Mouse (Mus musculus): Measurements from ENCODE around the gene Apmap. TPM values are rescaled to one million over a fixed set of nuclear protein-coding genes. Genes with fewer than 3 reads are reported as not detected.

Apmap gene
- polyA plus RNA-seq (2015; fragmentation: Nextera tagmentation; extraction: Ambion mirVana): 23.4 and 30.7 TPM in 2 replicates

DNA sequence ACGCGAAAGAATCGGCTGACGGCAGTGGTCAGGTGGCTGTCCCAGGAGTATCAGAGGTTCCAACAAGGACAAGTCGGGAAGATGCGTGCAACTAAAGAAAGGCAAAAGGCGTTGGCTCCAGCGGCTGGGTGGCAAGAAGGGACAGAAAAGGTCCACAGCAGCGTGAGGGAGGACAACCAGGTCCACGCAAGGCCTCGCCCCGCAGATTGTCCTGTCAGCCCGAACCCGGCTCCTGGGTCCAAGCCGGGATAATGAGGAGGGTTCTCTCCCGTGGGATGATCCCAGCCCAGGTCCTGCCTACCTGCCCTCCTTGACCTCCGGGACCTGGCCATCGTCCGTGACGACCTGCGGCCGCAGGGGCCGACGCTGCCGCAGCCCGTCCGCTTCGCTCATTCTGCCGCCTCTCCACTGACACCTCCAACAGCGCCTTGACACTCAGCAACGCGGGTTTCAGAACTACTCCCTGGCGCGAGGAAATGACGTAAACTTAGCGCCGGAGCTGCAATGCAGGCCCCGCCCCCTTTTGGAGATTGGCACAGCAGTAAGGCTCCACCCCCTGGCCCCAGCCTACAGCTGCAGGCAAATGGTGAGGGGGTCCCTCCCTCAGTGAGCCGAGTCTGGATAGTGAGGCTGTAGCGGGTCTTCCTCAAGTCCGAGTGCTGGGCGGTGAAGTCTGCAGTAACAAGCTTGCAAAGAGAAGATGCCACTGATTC, at the start of gene Apmap:
TSS of gene Apmap (minus strand) at position 481 of the 713 bp plus-strand sequence.
- Histone ChIP-seq H3K27ac (peak within 1 kb of the TSS; percentile 60), H3K4me3 (peak within 1 kb of the TSS; percentile 93), H3K36me3 (no peaks in the 10 kb centered on the region), H3K9me3 (replicated peaks) (no peaks in the 10 kb centered on the region), H3K27me3 (no peaks in the 10 kb centered on the region), H3K9ac (peak within 1 kb of the TSS; percentile 79), H3K4me1 (replicated peaks) (peaks cover 12% of the 10 kb centered on the region), H3K4me2 (peak within 1 kb of the TSS; percentile 80)
- under 1% methylated on average over 42 of the region's 42 CpGs for WGBS
- ATAC-seq (replicated peaks; ENCODE audit: insufficient number of reproducible peaks, insufficient read depth, low FRiP score, low read depth): peak; percentile 97

DNA sequence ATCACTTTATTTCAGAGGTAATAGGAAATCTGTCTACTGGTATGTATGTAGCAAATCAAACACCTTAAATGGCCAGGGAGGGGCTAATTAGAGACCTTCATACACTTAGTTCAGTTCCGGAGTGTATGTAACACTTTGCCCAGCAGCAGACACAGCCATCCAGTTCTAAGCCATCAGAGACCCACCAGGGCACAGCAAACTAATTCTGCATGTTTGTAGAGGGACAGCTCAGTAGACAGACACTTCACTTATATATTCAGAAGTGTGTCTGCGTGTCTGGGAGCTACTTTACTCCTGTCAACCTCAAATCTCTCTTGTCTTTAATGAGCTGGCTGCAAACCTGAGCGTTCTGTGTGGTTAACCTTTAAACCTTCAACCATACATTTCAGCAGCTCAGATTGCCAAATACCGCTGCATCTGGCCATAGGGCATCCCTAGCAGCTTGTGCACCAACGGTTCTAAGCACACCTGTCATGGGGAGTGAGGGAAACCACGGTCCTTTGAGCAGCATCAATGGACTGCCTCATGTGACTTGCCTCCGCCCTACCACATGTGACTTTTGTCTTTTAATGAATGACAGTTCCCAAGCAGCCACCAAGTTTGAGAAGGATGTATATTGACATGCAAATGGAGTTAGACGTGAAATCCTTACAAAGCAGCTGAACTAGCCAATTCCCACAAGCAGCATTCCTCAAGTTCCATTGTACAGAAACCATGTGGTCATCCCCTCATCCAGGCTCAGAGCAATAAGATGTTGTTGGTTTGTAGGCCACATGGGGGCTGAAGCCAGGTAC, 48.8 kb upstream of the Apmap start:
- Histone ChIP-seq H3K4me1 (replicated peaks) (peaks cover 5% of the 10 kb centered on the region; the same call in 1 of the 2 replicates), H3K27ac (no peak overlapping the region), H3K9me3 (replicated peaks) (no peaks in the 10 kb centered on the region), H3K27me3 (no peaks in the 10 kb centered on the region), H3K4me2 (no peak overlapping the region), H3K4me3 (no peak overlapping the region), H3K36me3 (no peaks in the 10 kb centered on the region), H3K9ac (no peak overlapping the region)
- 70% methylated on average over 8 of the region's 8 CpGs for WGBS
- ATAC-seq (replicated peaks; ENCODE audit: insufficient number of reproducible peaks, insufficient read depth, low FRiP score, low read depth): no peak

DNA sequence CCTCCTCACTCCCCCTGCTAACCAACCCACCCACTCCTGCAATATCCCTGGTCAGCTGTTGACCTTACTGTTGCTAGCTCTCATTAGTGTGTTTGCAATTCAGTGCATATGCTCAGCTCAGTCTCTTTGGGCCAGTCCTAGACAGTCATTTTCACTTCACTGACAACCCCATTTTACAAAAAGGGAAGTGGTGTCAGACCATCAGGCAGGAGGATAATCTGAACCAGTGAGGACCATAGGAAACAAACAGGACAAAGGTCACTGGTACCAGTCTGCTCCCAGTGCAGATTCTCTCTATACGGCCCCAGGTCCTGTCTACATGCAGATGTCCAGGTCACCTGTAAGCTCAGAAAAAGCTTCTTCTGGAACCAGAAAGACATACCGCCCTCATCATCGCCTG, 47.7 kb upstream of the Apmap start:
- H3K36me3 ChIP-seq: no peaks in the 10 kb centered on the region
- 93% methylated on average over 3 of the region's 3 CpGs for WGBS
- no peaks in the 10 kb centered on the region for H3K27me3 ChIP-seq
- H3K9ac ChIP-seq: no peak overlapping the region
- H3K4me3 ChIP-seq: no peak overlapping the region
- H3K9me3 ChIP-seq (replicated peaks): no peaks in the 10 kb centered on the region
- no peak overlapping the region for H3K4me2 ChIP-seq
- no peak for ATAC-seq (replicated peaks; ENCODE audit: insufficient number of reproducible peaks, insufficient read depth, low FRiP score, low read depth)
- H3K4me1 ChIP-seq (replicated peaks): peaks cover 5% of the 10 kb centered on the region
- no peak overlapping the region for H3K27ac ChIP-seq

DNA sequence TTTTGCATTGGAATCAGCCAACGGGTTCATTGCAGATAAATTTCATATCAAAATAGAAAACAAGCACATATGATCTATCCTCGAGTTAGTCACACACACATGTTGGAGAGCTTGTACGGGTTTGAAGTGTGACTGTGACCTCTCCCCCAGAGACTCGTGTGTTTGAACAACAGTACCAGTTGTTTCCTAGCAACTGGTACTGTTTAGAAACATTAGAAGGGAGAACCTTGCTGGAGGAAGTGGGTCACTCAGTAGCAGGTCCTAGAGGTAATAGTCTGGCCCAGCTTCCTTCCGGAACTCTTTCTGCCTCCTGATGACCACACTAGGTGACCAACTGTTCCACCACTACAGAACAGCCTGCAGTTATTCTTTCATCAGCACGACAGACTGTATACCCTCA, 46.9 kb upstream of the Apmap start:
- Histone ChIP-seq H3K36me3 (no peaks in the 10 kb centered on the region), H3K9ac (no peak overlapping the region), H3K4me3 (no peak overlapping the region), H3K4me1 (replicated peaks) (peaks cover 12% of the 10 kb centered on the region), H3K27me3 (no peaks in the 10 kb centered on the region), H3K9me3 (replicated peaks) (no peaks in the 10 kb centered on the region), H3K4me2 (no peak overlapping the region), H3K27ac (no peak overlapping the region)
- no peak for ATAC-seq (replicated peaks; ENCODE audit: insufficient number of reproducible peaks, insufficient read depth, low FRiP score, low read depth)
- WGBS: 72% methylated on average over 6 of the region's 6 CpGs

DNA sequence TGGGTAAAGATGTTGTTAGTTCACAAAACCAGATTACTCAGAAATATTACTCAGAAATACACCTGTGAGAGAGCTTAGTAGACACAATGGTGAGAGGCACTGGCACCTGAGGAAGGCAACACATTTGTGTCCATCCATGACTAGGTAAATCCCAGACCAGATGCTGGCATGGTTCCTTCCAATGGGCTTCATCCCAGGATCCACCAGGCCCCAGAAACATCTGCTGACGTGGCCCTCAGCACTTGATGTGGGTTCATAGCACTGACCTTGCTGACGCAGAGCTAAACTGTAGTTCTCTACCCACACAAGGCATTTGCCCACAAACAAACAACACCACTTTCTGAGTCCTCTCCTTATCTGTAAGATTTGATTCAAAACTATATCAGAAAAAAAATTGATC, 46.4 kb upstream of the Apmap start:
- H3K36me3 ChIP-seq: no peaks in the 10 kb centered on the region
- H3K27me3 ChIP-seq: no peaks in the 10 kb centered on the region
- 81% methylated on average over 2 of the region's 2 CpGs for WGBS
- H3K4me2 ChIP-seq: no peak overlapping the region
- H3K4me1 ChIP-seq (replicated peaks): peaks cover 16% of the 10 kb centered on the region
- H3K4me3 ChIP-seq: no peak overlapping the region
- H3K9ac ChIP-seq: no peak overlapping the region
- no peak for ATAC-seq (replicated peaks; ENCODE audit: insufficient number of reproducible peaks, insufficient read depth, low FRiP score, low read depth)
- no peaks in the 10 kb centered on the region for H3K9me3 ChIP-seq (replicated peaks)
- no peak overlapping the region for H3K27ac ChIP-seq

DNA sequence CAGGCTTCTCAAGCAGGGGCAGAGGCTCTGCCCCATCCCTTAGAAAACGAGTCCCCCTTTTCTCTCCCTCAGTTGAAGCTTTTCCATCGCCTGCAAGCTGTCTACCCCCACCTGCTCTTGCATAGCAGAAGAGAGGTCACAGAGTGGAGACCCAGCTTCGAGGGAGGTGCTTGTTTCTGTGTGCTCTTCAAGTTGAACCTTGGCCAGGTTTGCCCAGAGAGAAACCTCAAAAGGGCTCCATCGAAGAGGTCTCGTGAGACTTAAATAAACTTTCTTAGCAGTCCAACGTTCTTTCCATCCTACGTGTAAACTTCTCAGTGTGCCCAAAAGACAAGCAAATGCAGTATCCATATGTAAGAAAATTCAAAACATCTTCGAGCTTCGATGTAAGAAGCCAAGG, 43.0 kb upstream of the Apmap start:
- 0 out of 2 replicates have a peak overlapping the region, but pooled peaks have one; percentile 5 for H3K4me2 ChIP-seq
- H3K27ac ChIP-seq: peak overlapping the region; percentile 70; the same call in 1 of the 2 replicates
- H3K27me3 ChIP-seq: no peaks in the 10 kb centered on the region
- H3K9ac ChIP-seq: no peak overlapping the region
- H3K9me3 ChIP-seq (replicated peaks): no peaks in the 10 kb centered on the region
- ATAC-seq (replicated peaks; ENCODE audit: insufficient number of reproducible peaks, insufficient read depth, low FRiP score, low read depth): no peak
- H3K4me1 ChIP-seq (replicated peaks): peaks cover 19% of the 10 kb centered on the region
- 53% methylated on average over 9 of the region's 9 CpGs for WGBS
- H3K4me3 ChIP-seq: no peak overlapping the region
- no peaks in the 10 kb centered on the region for H3K36me3 ChIP-seq

DNA sequence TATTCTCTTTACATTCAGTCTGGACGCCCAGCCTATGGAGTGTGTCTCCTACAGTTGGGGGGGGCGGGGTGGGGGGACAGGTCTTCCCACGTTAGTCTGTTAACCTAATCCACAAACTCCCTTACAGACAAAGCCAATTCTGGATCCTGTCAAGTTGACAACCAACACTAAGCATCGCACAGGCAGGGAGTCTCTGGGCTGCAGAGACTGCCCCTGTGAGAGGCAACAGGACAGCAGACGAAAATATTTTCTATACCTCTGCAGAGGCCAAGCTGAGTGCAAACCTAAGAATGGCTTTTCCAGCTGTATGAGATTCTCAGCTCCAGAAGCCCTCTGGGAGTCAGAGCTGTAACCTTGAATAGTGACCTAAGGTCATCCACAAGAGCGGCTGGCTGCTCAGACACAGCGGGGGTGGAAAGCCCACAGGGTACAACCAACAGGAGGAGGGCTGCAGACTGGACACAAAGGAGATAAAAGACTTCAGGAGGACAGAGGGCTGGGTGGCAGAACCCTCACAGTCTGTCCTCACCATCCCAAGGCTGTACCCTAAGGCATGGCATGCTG, 42.2 kb upstream of the Apmap start:
- Histone ChIP-seq H3K9me3 (replicated peaks) (no peaks in the 10 kb centered on the region), H3K36me3 (no peaks in the 10 kb centered on the region), H3K27ac (peak overlapping the region; percentile 70), H3K4me1 (replicated peaks) (peaks cover 19% of the 10 kb centered on the region), H3K4me2 (peak overlapping the region; percentile 5; the same call in 1 of the 2 replicates), H3K27me3 (no peaks in the 10 kb centered on the region), H3K4me3 (no peak overlapping the region), H3K9ac (no peak overlapping the region; the same call in 1 of the 2 replicates)
- WGBS: 7% methylated on average over 7 of the region's 7 CpGs
- peak; percentile 40 for ATAC-seq (replicated peaks; ENCODE audit: insufficient number of reproducible peaks, insufficient read depth, low FRiP score, low read depth)

DNA sequence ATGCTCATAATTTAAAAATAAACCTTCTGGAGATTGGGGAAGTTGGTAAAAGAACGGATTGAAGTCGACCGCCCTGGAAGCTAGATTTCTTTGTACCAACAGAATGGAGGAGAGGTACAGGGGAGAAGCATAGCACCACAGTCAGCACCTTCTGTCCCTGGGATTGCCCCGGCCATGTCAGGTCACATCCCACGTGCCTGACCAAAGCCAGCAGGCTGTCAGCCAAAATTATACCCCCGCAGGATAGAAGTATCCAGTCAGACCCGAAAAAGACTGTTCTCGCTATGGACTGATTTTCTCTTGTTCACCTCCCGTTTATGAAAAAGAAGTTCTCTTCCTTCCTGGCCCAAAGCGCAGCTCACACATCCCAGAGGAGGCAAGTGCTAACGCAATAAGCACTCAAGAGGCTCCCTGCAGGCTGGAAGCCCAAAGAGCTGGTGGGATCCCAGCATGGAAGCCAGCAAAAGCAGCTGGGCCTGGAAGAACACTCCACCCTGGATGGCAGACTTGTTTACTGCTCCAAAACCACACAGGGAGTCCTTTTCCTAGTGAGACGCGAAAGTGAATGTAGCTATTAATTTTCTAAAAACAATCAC, 40.0 kb upstream of the Apmap start:
- Histone ChIP-seq H3K4me3 (no peak overlapping the region), H3K27ac (no peak overlapping the region), H3K4me2 (no peak overlapping the region), H3K4me1 (replicated peaks) (peaks cover 19% of the 10 kb centered on the region), H3K27me3 (no peaks in the 10 kb centered on the region), H3K9ac (no peak overlapping the region), H3K36me3 (no peaks in the 10 kb centered on the region), H3K9me3 (replicated peaks) (no peaks in the 10 kb centered on the region)
- WGBS: 54% methylated on average over 13 of the region's 13 CpGs
- no peak for ATAC-seq (replicated peaks; ENCODE audit: insufficient number of reproducible peaks, insufficient read depth, low FRiP score, low read depth)

DNA sequence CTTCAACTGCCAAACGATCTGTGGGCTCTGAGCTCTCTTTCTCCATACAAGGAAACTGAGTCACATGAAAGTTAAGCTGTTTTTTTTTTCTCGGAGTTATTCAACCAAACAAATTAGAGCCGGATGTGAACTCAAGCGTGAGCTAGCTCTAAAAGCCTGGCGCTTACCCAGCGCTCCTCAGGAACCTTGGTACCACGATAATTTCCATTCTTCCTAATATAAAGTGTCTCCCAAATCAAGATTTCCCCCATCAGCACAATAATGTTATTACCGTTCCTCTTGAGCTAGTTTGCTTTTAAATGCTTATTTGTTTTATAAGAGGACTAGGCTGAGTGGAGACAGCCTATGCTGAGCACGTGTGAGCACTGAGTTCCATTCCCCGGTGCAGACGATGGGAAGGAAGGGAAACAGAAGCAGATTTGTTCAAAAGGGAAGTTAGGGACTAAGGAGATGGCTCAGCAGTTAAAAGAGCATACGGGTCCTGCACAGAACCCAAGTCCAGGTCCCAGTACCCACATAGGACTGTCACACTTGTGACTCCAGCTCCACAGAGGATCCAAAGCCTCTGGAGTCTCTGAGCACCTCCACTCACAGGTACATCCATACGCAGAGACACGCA, 39.4 kb upstream of the Apmap start:
- H3K4me2 ChIP-seq: no peak overlapping the region
- no peaks in the 10 kb centered on the region for H3K36me3 ChIP-seq
- H3K9ac ChIP-seq: no peak overlapping the region
- no peaks in the 10 kb centered on the region for H3K9me3 ChIP-seq (replicated peaks)
- no peak overlapping the region for H3K27ac ChIP-seq
- H3K4me1 ChIP-seq (replicated peaks): peaks cover 19% of the 10 kb centered on the region
- H3K27me3 ChIP-seq: no peaks in the 10 kb centered on the region
- H3K4me3 ChIP-seq: no peak overlapping the region
- 81% methylated on average over 14 of the region's 14 CpGs for WGBS
- no peak for ATAC-seq (replicated peaks; ENCODE audit: insufficient number of reproducible peaks, insufficient read depth, low FRiP score, low read depth)

DNA sequence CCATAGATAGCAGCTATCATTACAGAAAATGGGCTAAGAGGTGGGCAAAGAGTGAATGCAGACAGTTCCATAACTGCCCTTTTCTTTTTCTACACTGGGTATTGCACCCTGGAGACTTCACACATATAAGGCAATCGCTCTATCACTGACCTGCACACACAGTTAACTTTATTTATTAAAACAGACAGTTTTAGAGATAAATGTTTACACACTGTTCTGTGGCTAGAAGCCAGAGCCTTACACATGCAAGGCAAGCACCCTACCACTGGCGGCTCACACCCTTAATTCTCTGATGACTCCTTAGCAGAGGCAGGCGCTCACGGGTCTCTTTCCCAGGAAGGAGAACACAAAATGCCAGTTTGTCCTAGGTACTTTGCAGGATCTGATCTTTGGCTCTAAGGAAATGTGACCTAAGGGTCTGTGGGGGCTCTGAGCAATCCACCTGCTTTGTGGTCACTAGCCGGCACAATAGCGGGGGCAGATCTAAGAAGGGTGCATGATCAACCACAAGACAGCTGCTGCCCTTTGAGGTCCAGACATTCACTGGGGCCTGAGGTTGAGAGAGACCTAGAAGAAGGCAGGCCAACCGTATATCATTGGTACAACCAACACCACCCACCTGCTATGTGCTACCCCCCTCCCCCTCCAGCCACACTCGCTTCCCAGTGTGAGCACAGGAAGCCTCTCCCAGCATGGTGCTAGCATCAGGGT, 38.2 kb upstream of the Apmap start:
- WGBS: 83% methylated on average over 8 of the region's 8 CpGs
- Histone ChIP-seq H3K9ac (no peak overlapping the region), H3K27ac (no peak overlapping the region), H3K36me3 (no peaks in the 10 kb centered on the region), H3K4me3 (no peak overlapping the region), H3K9me3 (replicated peaks) (no peaks in the 10 kb centered on the region), H3K27me3 (no peaks in the 10 kb centered on the region), H3K4me2 (no peak overlapping the region), H3K4me1 (replicated peaks) (peaks cover 19% of the 10 kb centered on the region)
- ATAC-seq (replicated peaks; ENCODE audit: insufficient number of reproducible peaks, insufficient read depth, low FRiP score, low read depth): no peak
